Mouse (Mus musculus): ENCODE measurements around the gene Chrdl2.

GRCm38 (mm10) chr7:99982256-99983242, 23.4 kb upstream of the Chrdl2 start:
- TF ChIP-seq CTCF (IDR thresholded peaks at IDR 0.05; ENCODE audit: extremely low read depth, insufficient read depth, low read length) (no peak), POLR2A (IDR thresholded peaks at IDR 0.05; ENCODE audit: extremely low read depth, insufficient read depth, low read length) (no peak)

Measured in cortical plate, adult 2 months (tissue).